Mouse (Mus musculus) adrenal gland, postnatal 10 days (tissue): Measurements from ENCODE around the gene Fnbp1. TPM values are rescaled to one million over a fixed set of nuclear protein-coding genes. Genes with fewer than 3 reads are reported as not detected.

ENCODE experiments used
- DNase-seq: peaks from one replicate; pipeline ENCODE4 v3.0.0; 2021; ENCODE audit warnings: mixed read lengths
- total RNA-seq, 2 experiments: library from RNA; stranded (reverse); gene quantifications; 2 replicates each; pipeline ENCODE4 v1.2.3; 2021

The Fnbp1 gene
- total RNA-seq, 2 experiments from 2014 or later, result 48.1 to 58.5 TPM

DNA sequence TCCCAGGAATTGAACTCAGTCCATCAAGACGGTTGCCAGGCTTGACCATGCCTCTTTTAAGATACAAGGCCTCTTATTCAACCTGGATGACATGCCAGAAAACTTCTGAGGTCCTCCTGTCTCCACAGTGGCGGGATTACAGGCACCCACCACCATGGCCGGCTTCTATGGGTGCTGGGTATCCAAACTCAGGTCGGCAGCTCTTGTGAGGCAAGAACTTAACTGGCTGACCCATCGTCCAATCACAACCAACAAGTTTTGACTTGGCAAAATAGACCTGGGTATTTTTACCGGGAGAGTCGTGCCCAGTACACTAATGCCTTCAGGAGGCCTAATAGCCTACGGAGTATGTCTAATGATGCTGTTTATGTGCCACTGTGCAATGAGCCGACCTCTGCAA, 15.8 kb downstream of the Fnbp1 start:
- DNase-seq, result no peak

- DNase-seq, result no peak
Observed at GRCm38 (mm10) chr2:31125156-31125555, 16.7 kb downstream of the Fnbp1 start.

- no peak for DNase-seq
Observed at GRCm38 (mm10) chr2:31124694-31125093, 17.1 kb downstream of the Fnbp1 start.

- no peak for DNase-seq
Observed at GRCm38 (mm10) chr2:31123493-31123892, 18.3 kb downstream of the Fnbp1 start.

- DNase-seq, result no peak
Observed at GRCm38 (mm10) chr2:31122806-31123205, 19.0 kb downstream of the Fnbp1 start.

- DNase-seq, result no peak
Observed at GRCm38 (mm10) chr2:31121131-31121693, 20.6 kb downstream of the Fnbp1 start.

GRCm38 (mm10) chr2:31119795-31120194, 22.0 kb downstream of the Fnbp1 start:
- DNase-seq, result no peak

DNA sequence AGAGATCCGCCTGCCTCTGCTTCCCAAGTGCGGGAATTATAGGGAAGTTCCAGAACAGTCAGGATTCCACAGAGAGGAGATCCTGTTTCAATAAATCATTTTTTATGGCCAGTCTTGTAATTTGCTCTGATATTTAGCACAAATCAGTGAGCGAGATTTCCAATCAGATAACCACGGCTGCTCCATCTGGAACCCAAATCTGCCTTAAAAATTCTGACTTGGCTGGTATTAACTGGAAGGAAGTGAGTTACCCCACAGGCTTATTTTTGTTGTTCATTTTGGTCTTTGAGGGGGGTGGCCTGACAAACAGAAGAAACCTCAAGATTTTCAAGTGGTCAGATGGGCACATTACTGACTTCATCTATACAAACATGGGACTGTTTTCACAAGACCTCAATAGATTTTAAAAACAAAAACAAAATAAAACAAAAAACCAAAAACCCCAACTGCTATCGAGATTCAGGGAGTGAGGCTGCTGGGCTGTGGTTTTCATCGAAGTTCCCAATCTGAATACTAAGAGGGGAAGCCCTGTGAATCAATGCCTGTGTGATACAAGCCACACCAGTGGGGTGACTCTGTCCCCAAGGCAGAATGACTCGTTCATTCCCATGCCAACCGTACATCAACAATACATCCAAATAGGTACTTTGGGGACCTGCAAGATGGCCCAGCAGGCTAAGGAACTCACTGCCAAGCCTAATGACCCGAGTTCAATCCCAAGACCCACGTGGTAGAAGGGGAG, 23.0 kb downstream of the Fnbp1 start:
- DNase-seq, result no peak

- DNase-seq, result no peak
Observed at GRCm38 (mm10) chr2:31118211-31118610, 23.6 kb downstream of the Fnbp1 start.

- no peak for DNase-seq
Observed at GRCm38 (mm10) chr2:31115943-31116731, 25.7 kb downstream of the Fnbp1 start.

GRCm38 (mm10) chr2:31115091-31115942, 26.5 kb downstream of the Fnbp1 start:
- no peak for DNase-seq

DNA sequence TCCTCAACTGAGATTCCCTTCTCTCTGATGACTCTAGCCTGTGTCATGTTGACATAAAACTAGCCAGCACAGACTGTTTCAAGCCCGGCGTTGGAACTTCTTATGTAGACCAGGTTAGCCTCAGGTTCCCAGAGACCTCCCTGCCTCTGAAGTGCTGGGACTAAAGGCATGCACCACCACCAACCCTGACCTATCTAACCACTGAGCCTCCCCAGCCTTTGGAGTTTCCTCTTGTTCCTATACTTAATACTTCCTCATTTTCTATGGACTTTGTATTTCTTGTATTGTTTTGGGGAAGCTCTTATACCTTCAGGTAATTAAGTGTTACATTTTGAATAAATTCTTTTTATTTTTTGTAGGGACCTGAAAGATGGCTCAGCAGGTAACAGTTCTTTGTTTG, 27.6 kb downstream of the Fnbp1 start:
- no peak for DNase-seq

DNA sequence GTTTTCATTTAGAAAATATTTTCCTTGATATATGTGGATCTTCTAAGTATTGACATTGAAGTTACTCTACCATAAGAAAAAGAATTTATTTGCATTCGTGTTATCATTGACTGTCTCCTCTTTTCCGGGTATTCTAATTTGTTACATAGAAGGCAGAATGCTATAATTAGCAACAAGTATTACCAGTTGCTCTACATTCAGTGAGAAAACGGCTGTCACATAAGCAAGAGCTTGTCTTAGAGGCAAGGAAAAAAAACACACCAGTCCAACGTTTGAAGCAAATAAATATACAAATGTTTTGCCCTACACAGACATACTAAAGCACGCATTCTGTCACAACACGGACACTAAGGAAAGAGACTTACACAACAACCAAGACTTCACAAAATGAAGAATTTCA, 30.1 kb downstream of the Fnbp1 start:
- no peak for DNase-seq

- no peak for DNase-seq
Observed at GRCm38 (mm10) chr2:31109960-31110548, 31.8 kb downstream of the Fnbp1 start.

DNA sequence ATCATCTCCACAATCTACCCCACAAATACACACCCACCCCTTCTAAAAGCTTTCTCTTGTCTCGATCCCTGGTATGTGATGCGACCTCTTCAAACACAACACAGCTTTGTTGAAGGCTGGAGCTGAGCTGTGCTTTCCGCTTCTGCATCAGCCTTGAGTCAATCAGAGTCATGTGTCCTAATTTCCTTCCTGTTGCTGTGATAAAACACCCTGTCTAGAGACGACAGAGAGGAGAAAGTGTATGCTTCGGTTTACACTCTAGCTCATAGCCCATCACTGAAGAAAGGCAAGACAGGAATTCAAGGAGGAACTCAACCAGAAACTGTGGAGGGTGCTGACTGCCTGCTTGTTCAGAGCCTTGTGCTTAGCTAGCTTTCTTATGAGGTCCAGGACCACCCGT, 33.6 kb downstream of the Fnbp1 start:
- DNase-seq, result no peak

- peak; percentile 46 for DNase-seq
Observed at GRCm38 (mm10) chr2:31106621-31107320, 35.0 kb downstream of the Fnbp1 start.

DNA sequence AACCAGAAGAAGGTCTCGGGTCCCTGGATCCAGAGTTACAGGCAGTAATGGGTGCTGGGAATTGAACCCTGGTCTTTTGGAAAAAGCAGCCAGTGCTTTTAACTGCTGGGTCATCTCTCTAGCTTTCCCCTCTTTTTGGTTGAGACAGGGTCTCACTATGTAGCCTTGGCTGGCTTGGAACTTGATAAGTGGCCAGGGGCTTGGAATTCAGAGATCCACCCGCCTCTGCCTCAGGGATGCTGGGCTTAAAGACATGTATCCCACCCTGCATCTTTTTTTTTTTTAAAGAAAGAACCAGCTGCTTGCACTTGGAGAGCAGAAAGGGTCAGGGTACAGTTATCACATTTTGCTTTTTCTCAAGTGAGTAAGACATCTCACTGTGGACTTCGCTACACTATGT, 35.8 kb downstream of the Fnbp1 start:
- DNase-seq, result no peak

DNA sequence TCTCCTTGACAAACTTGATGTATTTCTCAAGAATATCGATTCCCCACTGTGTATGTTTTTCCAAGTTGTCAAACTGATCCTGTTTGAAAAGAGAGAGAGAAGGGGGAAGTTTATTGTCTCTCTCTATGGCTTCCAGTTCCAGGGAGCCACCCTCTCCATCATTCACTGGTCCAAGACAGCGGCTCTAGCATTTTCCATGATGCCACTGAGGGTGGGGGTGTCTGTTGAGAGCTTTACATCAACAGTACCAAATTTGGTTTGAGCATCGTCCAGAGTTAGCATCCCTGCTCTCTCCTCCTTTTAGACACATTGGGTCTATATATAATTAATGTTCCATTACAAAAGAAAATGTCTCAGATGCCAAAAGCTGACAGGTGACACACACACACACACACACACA, 36.5 kb downstream of the Fnbp1 start:
- no peak for DNase-seq

DNA sequence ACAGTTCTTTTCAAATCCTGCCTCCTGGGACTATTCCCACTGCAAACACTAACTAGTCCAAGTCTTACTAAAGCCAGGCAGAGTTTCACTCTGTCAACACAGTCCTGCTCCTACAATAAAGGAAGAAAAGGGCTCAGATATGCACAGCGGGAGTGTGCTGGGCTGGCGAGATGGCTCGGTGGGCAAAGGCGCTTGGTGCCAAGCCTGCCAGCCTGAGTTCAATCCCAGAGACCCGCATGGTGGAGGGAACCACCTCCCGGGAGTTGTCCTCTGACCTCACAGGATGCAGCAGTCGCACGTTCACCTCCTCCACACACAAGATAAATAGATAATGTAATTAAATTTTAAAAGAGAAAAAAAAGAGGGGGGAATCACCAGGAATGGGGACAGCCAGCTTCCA, 38.5 kb downstream of the Fnbp1 start:
- no peak for DNase-seq

- no peak for DNase-seq
Observed at GRCm38 (mm10) chr2:31101285-31101684, 40.5 kb downstream of the Fnbp1 start.

- peak; percentile 40 for DNase-seq
Observed at GRCm38 (mm10) chr2:31099079-31099478, 42.7 kb downstream of the Fnbp1 start.
